Mouse (Mus musculus): ENCODE results near the gene Ubr2. TPM values are rescaled to one million over a fixed set of nuclear protein-coding genes. Genes with fewer than 3 reads are reported as not detected.

Ubr2 gene
- 7.2 and 11.6 TPM in 2 replicates for polyA plus RNA-seq (2012; rRNA removed)

DNA sequence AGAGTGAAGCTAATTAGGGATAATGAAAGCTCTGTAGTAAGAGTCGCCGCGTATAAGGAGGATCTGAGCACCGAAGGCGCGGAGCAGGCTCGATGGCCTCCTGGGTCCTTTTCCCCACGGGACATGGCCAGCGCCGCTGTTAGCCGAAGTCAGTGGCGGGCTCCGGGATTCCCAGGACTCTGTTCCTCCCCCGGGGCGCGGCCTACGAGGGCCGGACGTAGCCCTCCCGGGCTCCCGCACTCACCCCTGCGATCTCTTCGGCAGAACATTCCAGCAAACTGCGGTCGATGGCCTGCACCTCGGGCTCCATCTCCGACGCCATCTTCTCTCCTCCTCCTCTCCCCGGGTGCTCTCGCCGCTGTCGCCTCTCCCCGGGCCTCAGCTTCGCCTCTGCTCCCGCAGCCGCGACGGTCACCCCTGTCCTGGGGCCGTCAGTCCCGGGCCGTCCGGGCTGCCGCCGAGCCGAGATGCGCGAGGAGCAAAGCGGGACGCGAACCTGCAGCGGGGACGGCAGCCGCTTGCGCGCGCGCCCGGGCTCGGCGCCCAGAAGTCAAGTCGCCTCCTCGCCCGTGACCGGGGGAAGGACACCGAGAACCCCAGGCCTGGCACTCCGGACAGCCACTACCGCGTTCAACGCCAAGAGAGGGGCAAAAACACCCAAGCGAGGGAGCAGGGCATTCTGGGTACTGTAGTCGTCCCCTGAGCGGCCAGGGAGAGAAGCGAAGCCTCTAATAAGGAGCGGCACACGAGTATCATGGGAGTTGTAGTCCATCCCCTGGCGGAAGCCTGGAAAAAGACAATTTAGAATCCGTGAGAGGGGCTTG lies at the start of gene Ubr2:
Gene Ubr2 (minus strand): TSS at position 659 of the 824 bp plus-strand sequence.

DNA sequence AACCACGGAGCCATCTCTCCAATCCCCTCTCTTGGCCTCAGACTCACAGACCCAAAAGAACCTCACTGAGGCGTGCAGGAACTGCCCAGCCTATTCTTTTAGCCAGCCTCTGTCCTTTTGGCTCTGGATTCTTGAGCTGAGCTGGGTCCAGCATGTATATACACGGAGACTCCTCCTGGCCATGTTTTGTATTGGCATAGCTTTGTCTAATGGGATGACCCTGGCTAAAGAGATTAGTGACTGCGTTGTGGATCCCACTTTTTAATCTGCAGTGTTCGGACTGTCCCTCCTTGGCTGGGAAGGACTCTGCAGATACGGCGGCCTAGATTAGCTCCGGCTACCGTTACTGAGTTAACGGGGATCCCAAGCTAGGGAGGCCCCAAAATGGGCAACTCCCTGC lies 100.2 kb downstream of the Ubr2 start, which contains the start of gene Prph2:
Gene Prph2 (plus strand): TSS at position 274 of the 400 bp plus-strand sequence.

DNA sequence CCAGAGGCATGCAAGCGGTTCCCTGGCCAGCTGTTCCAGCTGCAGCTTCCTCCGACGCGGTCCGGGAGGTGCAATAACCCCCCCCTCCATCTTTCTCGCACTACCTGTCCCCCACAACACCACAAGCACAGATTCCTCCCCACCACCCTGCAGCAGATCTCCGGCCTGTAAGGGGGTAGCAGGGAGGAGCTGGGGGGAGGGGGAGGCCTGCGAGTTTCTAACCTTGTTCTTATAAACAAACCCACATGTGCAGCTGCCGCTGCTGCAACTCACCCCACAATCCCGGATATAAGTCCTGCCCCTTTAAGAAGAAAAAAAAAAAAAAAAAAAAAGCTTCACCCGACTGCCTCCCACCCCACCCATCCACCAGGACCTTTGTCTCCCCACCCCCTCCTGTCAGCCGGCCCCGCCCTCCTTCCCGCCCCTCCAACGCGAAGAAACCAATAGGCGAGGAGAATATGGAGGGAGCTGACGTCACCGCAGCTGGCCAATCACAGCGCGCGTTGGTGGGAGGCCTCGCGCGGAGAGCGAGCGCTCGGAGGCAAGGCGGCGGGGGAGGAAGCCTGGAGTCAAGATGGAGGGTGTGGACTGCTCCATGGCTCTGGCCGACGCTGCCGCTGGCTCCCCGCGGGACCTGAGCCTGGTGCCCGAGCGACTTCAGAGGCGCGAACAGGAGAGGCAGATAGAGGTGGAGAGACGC lies 120.1 kb downstream of the Ubr2 start, which contains the start of gene Tbcc:
Gene Tbcc (plus strand): TSS at position 569 of the 700 bp plus-strand sequence.

Other genes starting within 250 kb of the Ubr2 start
- gene Ptcra, start 246.8 kb downstream of the Ubr2 start, polyA plus RNA-seq (2012; rRNA removed) = not detected in 2 replicates
- 72.5 and 98.8 TPM in 2 replicates for gene 2310039H08Rik, start 237.9 kb downstream of the Ubr2 start, polyA plus RNA-seq (2012; rRNA removed)
- 4.9 and 6.2 TPM in 2 replicates for gene Rpl7l1, start 227.9 kb downstream of the Ubr2 start, polyA plus RNA-seq (2012; rRNA removed)
- gene Bicral, start 152.1 kb downstream of the Ubr2 start, polyA plus RNA-seq (2012; rRNA removed) = 2.3 and 3.6 TPM in 2 replicates
- 6.6 and 9.8 TPM in 2 replicates for gene Tbcc, start 119.9 kb downstream of the Ubr2 start, polyA plus RNA-seq (2012; rRNA removed)
- gene Prph2, start 100.1 kb downstream of the Ubr2 start, polyA plus RNA-seq (2012; rRNA removed) = not detected in 2 replicates